Mouse (Mus musculus) embryonic facial prominence, embryonic 12.5 days (tissue): ENCODE measurements around the gene Adpgk. TPM values are rescaled to one million over a fixed set of nuclear protein-coding genes. Genes with fewer than 3 reads are reported as not detected.
"Not testable (repeated sequence)": the region's sequence is repeated elsewhere in the genome, so short reads cannot be mapped to it uniquely, and the experiment has no call there.

Experiments used
- ATAC-seq: fragments of 200-750 bp; cut with Nextera tagmentation; 2 replicates; pipeline ENCODE4 v1.8.0; 2017; ENCODE audit not compliant: insufficient number of reproducible peaks, insufficient read depth, low FRiP score, low TSS enrichment
- H3K27ac ChIP-seq: fragments of 300-500 bp; sonication (generic); 2 replicates; pipeline ENCODE4 v1.5.1; 2016; ENCODE audit warnings: mild to moderate bottlenecking
- H3K27me3 ChIP-seq: fragments of 300-500 bp; sonication (generic); 2 replicates; pipeline ENCODE4 v1.6.1; 2016; ENCODE audit warnings: mild to moderate bottlenecking, moderate library complexity
- H3K36me3 ChIP-seq: fragments of 300-500 bp; sonication (generic); 2 replicates; pipeline ENCODE4 v1.6.1; 2016; ENCODE audit warnings: mild to moderate bottlenecking
- H3K4me1 ChIP-seq: fragments of 300-500 bp; sonication (generic); 2 replicates; pipeline ENCODE4 v1.6.1; 2016
- H3K4me2 ChIP-seq: fragments of 300-500 bp; sonication (generic); replicated peaks from 2 replicates; pipeline ENCODE4 v1.6.1; 2016; ENCODE audit warnings: mild to moderate bottlenecking, moderate library complexity
- H3K4me3 ChIP-seq: fragments of 300-500 bp; sonication (generic); 2 replicates; pipeline ENCODE4 v1.5.1; 2016; ENCODE audit warnings: mild to moderate bottlenecking
- H3K9ac ChIP-seq: fragments of 300-500 bp; sonication (generic); 2 replicates; pipeline ENCODE4 v1.6.1; 2016; ENCODE audit warnings: mild to moderate bottlenecking, moderate library complexity
- H3K9me3 ChIP-seq: fragments of 300-500 bp; sonication (generic); 2 replicates; pipeline ENCODE4 v1.6.1; 2016; ENCODE audit warnings: mild to moderate bottlenecking, moderate library complexity
- WGBS: fragments of 180-500 bp; shearing (Covaris S2); methylation state at CpG from one replicate; pipeline ENCODE4 v1.1.7; 2016; 5-methylcytosine and 5-hydroxymethylcytosine counted together
- polyA plus RNA-seq: library from polyadenylated mRNA; unstranded; fragments of >200 nt; fragmentation: Nextera tagmentation; extraction: Ambion mirVana; gene quantifications from 2 replicates; pipeline ENCODE4 v1.2.1, GENCODE M21; 2016

Gene Adpgk
- polyA plus RNA-seq, 1 experiment from 2014 or later = 45.8 TPM

DNA sequence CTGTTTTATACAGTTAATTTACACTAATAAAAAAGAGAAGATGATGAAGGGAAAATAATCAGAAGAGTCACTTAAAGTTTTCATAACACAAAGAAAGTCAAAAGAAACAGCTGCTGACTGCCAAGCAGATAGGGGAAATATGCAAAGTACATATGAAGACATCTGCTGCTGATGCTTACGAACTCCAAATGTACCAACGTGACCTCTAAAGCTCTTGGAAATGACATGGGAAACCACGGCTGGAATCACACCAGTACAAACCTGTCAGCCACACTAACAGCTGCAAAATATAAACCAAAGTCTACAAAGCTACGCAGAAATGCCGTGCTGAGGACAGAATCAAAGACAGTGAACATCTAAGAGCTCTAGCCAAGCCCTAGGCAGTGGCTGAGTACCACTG is 47.7 kb downstream of the Adpgk start:
- no peaks in the 10 kb centered on the region for H3K4me1 ChIP-seq
- no peak for ATAC-seq
- 80% methylated on average over 5 of the region's 5 CpGs for WGBS
- H3K9me3 ChIP-seq = no peaks in the 10 kb centered on the region
- no peak overlapping the region for H3K27ac ChIP-seq
- H3K36me3 ChIP-seq = peaks cover 38% of the 10 kb centered on the region
- no peak overlapping the region for H3K4me3 ChIP-seq
- no peaks in the 10 kb centered on the region for H3K27me3 ChIP-seq
- no peak overlapping the region for H3K4me2 ChIP-seq
- H3K9ac ChIP-seq = no peak overlapping the region

DNA sequence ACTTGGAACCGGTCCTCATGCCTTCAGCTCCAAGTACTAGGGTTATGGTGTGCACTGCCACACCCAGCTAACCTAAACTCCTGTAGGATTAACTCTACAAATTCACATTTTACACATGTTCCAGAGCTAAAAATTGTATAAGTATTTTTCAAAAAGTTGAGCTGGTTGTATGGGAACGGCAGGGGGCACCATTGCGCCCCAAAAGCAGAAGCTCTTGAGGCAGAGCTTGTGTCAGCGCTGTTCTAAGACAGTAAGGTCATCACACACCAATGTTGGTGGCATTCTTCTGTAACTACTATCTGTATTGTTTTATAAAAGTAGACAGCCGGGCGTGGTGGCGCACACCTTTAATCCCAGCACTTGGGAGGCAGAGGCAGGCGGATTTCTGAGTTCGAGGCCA is 48.6 kb downstream of the Adpgk start:
- no peak for ATAC-seq
- Histone ChIP-seq H3K4me1 (no peaks in the 10 kb centered on the region), H3K4me3 (no peak overlapping the region), H3K27ac (no peak overlapping the region), H3K9me3 (no peaks in the 10 kb centered on the region), H3K36me3 (peaks cover 38% of the 10 kb centered on the region), H3K4me2 (no peak overlapping the region), H3K9ac (no peak overlapping the region), H3K27me3 (no peaks in the 10 kb centered on the region)
- 83% methylated on average over 9 of the region's 9 CpGs for WGBS

DNA sequence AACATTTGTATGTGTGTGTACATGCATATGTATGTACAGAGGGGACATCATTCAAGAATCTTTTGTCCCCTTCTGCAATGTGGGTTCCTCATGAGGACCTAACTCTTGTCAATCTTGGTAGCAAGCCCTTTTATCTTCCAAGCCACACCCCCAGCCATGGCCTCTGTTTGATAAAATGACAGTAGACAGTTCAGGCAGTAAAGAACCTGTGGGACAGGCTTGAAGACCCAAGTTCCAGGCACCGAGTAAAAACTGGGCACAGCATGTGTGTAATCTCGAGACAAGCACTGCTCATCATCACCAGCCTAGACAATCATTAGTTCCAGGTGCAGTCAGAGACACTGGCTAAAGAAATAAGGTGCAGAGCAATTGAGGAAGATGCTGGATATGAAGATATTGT is 54.8 kb downstream of the Adpgk start:
- Histone ChIP-seq H3K4me3 (no peak overlapping the region), H3K9me3 (no peaks in the 10 kb centered on the region), H3K36me3 (peaks cover 16% of the 10 kb centered on the region), H3K9ac (no peak overlapping the region), H3K4me2 (no peak overlapping the region), H3K27me3 (no peaks in the 10 kb centered on the region), H3K27ac (no peak overlapping the region), H3K4me1 (no peaks in the 10 kb centered on the region)
- no peak for ATAC-seq
- 77% methylated on average over 2 of the region's 2 CpGs for WGBS

DNA sequence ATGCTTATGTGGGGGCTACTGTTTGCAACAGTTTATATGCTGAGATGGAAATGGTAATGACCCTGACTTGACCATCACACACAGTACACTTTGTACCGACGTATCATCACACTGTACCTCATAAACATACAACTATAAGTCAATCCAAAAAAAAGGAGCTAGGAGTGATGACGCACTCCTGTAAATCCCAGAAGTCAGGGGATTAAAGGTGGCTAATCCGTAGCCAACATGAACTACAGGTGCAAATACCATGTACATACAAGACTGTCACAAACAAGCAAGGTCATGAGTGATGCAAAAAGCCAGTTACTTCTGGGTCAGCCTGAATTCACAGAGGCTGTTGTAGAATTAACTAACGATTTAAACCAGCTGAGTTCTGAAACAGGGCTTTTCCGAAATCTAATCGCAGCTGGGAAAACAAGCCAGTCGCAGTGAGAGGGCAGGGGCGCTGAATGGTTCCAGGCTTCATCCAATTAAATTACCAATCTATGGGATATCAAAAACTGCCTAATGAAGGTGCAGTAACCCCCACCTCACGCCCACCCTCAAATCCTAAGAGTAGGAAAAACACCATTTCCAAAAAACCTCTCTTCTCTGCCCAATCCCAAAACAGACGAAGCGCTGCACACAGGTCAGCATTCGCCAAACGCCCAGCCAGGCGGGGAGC is 61.4 kb downstream of the Adpgk start:
- 0 out of 2 replicates have a peak, but pooled peaks cover 6% of the 10 kb centered on the region for H3K4me1 ChIP-seq
- H3K27ac ChIP-seq = peak overlapping the region; percentile 91
- peak overlapping the region; percentile 72 for H3K4me3 ChIP-seq
- WGBS = 8% methylated on average over 15 of the region's 15 CpGs
- H3K36me3 ChIP-seq = no peaks in the 10 kb centered on the region
- H3K9me3 ChIP-seq = no peaks in the 10 kb centered on the region
- peak overlapping the region; percentile 61 for H3K4me2 ChIP-seq
- peak overlapping the region; percentile 85 for H3K9ac ChIP-seq
- no peak for ATAC-seq
- no peaks in the 10 kb centered on the region for H3K27me3 ChIP-seq

DNA sequence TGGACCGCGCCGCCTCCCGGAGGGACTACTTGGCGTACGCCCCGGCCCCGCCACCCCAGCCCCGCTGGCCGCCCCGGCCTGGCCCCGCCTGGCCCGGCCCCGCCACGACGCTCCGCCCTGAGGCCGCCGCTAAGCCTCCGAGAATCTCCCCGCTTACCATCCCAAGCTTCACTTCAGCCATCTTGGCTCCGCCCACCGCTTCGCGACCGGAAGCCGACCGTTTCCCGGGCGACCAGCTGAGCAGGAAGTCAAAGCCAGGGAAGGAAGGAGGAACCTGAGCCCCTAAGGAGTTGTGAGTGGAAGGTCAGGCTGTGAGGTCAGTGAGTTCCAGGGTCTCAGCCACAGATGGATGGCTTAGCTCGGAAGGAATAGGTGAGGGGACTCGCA is 61.9 kb downstream of the Adpgk start, which contains the start of gene Bbs4:
Gene Bbs4, minus strand, starts transcription at position 256 of the 387 bp plus-strand sequence.
- Histone ChIP-seq H3K9ac (peak within 1 kb of the TSS; percentile 85), H3K4me3 (peak within 1 kb of the TSS; percentile 72), H3K4me2 (peak within 1 kb of the TSS; percentile 61), H3K36me3 (no peaks in the 10 kb centered on the region), H3K27me3 (no peaks in the 10 kb centered on the region), H3K27ac (peak within 1 kb of the TSS; percentile 91), H3K4me1 (0 out of 2 replicates have a peak, but pooled peaks cover 6% of the 10 kb centered on the region), H3K9me3 (no peaks in the 10 kb centered on the region)
- peak; percentile 92 for ATAC-seq
- WGBS = under 1% methylated on average over 32 of the region's 32 CpGs

DNA sequence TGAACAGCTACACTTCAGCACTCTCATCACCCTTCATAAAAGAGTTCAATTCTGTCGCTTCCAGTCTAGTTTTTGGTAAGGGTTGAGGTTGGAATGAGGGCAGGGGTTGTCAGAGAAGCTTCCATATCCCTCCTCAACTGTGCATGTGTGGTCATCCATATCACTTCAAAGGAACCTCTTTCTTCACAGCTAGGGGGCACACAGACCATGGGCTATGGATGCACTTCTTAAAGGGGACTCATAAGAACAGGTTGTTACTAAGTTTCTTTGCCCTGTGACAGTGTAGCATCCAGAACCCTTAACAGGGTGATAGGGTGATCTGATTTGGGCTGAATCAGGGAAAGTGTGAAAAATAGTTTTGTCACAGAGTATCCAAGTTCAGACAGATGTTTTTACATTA is 66.7 kb downstream of the Adpgk start:
- not testable (repeated sequence) for H3K4me2 ChIP-seq, H3K36me3 ChIP-seq, H3K4me3 ChIP-seq, H3K9ac ChIP-seq, H3K9me3 ChIP-seq, H3K27ac ChIP-seq, ATAC-seq, H3K4me1 ChIP-seq, H3K27me3 ChIP-seq
- 59% methylated on average over 1 of the region's 1 CpGs for WGBS

DNA sequence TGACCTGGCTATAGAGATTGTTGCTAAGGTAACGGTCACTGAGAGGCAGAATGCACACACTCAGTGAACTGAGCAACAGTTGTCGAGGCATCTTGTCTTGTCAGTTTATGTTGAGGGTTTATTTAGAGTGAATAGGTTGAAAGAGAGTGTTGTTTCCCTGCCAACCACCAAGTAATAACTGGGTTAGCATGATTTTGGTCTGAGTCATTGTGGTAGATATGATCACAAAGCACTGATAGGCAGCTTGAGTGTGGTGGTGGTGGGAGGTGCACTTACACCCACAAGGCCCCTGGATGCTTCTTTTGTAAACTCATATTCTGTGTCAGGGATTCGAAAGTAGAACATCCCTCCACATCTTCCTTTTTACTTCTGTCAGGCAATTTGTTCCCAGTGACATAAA is 69.1 kb downstream of the Adpgk start:
- not testable (repeated sequence) for H3K27ac ChIP-seq, H3K9ac ChIP-seq, H3K27me3 ChIP-seq, ATAC-seq, H3K4me3 ChIP-seq, H3K36me3 ChIP-seq, H3K4me1 ChIP-seq, H3K4me2 ChIP-seq, H3K9me3 ChIP-seq
- 86% methylated on average over 3 of the region's 3 CpGs for WGBS

DNA sequence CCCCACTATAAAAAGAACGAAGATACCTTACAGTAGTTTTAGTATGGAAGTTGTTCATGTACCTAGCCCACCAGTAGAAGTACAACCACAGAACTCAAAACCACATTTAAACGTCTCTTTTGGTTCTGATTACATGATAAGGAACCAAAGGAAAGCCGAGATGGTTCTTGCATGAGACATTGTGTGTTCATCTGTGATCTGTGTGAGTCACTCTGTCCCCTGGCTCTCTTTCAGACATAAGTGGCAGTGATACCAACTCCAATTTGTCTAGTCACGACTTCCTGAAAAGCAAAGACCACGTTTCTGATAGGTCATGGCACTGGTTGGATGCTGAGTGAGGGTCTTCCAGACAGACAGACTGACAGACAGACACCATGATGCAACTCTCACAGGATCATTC is 77.9 kb downstream of the Adpgk start:
- H3K9ac ChIP-seq = no peak overlapping the region
- no peaks in the 10 kb centered on the region for H3K36me3 ChIP-seq
- no peak overlapping the region for H3K27ac ChIP-seq
- 78% methylated on average over 5 of the region's 5 CpGs for WGBS
- no peak overlapping the region for H3K4me3 ChIP-seq
- peaks cover 9% of the 10 kb centered on the region; the same call in 1 of the 2 replicates for H3K9me3 ChIP-seq
- H3K27me3 ChIP-seq = no peaks in the 10 kb centered on the region
- no peak overlapping the region for H3K4me2 ChIP-seq
- no peaks in the 10 kb centered on the region for H3K4me1 ChIP-seq
- no peak for ATAC-seq

DNA sequence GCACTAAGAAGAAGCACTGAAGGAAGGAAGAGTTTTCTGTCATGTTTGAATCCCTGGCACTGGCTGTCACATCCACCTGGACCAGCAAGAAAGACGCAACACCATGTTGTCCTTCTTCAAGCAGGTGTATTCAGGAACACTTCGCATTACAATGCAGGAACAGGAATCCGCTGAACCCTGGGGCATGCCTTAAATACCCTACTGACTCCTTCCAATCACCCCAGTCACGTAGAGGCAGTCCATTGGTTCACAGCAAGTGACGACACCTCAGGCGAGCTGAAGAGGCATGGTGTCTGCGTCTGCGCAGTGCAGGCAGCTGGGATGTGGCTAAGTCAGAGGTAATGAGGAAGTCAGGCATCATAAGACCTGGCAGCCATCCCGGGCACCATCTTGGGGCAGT is 78.3 kb downstream of the Adpgk start:
- Histone ChIP-seq H3K9ac (no peak overlapping the region), H3K4me2 (no peak overlapping the region), H3K36me3 (no peaks in the 10 kb centered on the region), H3K27ac (no peak overlapping the region), H3K9me3 (peaks cover 9% of the 10 kb centered on the region; the same call in 1 of the 2 replicates), H3K27me3 (no peaks in the 10 kb centered on the region), H3K4me3 (no peak overlapping the region), H3K4me1 (no peaks in the 10 kb centered on the region)
- WGBS = 90% methylated on average over 9 of the region's 9 CpGs
- ATAC-seq = no peak

Other genes starting within 250 kb of the Adpgk start
- gene Bbs4, start 62.0 kb downstream of the Adpgk start, polyA plus RNA-seq = 18.7 and 21.0 TPM in 2 replicates
- gene Arih1, start 195.1 kb downstream of the Adpgk start, polyA plus RNA-seq = 26.1 and 28.2 TPM in 2 replicates
- gene Hexa, start 248.0 kb downstream of the Adpgk start, polyA plus RNA-seq = 60.3 and 64.1 TPM in 2 replicates
- gene Tmem202, start 248.3 kb downstream of the Adpgk start, polyA plus RNA-seq = 0.20 TPM in 1 of 2 replicates, not detected in the other